Mouse (Mus musculus) small intestine, adult 2 months (tissue): ENCODE results near the gene Olfr1289.

Source experiments
- CTCF ChIP-seq: fragments of 200-500 bp; IDR thresholded peaks from 2 replicates; pipeline ENCODE4 v1.5.1; 2012; ENCODE audit warnings: low read depth, mild to moderate bottlenecking, control low read depth, inconsistent platforms, low read length, moderate library complexity, mixed read lengths; ENCODE audit not compliant: insufficient replicate concordance, insufficient read length; ENCODE audit errors: extremely low read depth
- POLR2A ChIP-seq: fragments of 200-500 bp; IDR thresholded peaks from 2 replicates; pipeline ENCODE4 v1.6.1; 2012; ENCODE audit warnings: low read depth, mild to moderate bottlenecking, control low read depth, inconsistent platforms, low read length, moderate library complexity

DNA sequence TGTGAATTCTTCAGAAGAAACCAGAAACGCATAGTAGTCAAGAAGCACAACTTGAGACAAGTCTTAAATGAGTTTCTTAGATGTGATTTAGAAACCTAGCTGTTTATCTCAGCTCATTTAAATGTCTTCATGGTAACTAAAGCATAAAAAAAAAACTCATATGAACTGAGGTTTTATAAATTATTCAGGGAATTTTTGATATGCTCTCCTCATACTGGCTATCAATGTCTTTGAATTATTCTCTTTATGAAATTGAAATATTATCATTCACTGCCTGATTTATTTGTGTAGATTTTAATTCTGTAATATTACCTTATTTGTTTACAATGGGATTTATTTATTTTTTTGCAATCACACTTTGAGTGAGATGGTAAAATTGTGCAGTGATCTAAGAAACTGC is at the start of gene Olfr1289:
- TF ChIP-seq POLR2A, result no peak
- TF ChIP-seq CTCF, result no peak
